Mouse (Mus musculus): ENCODE measurements around the gene Trim2. TPM values are rescaled to one million over a fixed set of nuclear protein-coding genes. Genes with fewer than 3 reads are reported as not detected.

The Trim2 gene
- total RNA-seq, 2 experiments from 2014 or later = 53.1 to 58.5 TPM

- no peak for DNase-seq
These were observed 170.2 kb downstream of the Trim2 start for GRCm38 (mm10) chr3:84136509-84136908.

GRCm38 (mm10) chr3:84135933-84136332 is 170.7 kb downstream of the Trim2 start:
- DNase-seq = no peak

GRCm38 (mm10) chr3:84135387-84135786 is 171.3 kb downstream of the Trim2 start:
- DNase-seq = peak; percentile 63

GRCm38 (mm10) chr3:84131369-84131768 is 175.3 kb downstream of the Trim2 start:
- no peak for DNase-seq

- DNase-seq = peak; percentile 32
These were observed 175.9 kb downstream of the Trim2 start for GRCm38 (mm10) chr3:84130776-84131175.

- peak; percentile 34 for DNase-seq
These were observed 177.5 kb downstream of the Trim2 start for GRCm38 (mm10) chr3:84128871-84129870.

GRCm38 (mm10) chr3:84127431-84127830 is 179.2 kb downstream of the Trim2 start:
- DNase-seq = no peak

- no peak for DNase-seq
These were observed 180.0 kb downstream of the Trim2 start for GRCm38 (mm10) chr3:84126721-84127120.

GRCm38 (mm10) chr3:84125704-84126289 is 180.9 kb downstream of the Trim2 start:
- no peak for DNase-seq

GRCm38 (mm10) chr3:84123461-84123860 is 183.2 kb downstream of the Trim2 start:
- DNase-seq = peak; percentile 54

GRCm38 (mm10) chr3:84118718-84119117 is 188.0 kb downstream of the Trim2 start:
- DNase-seq = no peak

GRCm38 (mm10) chr3:84118178-84118577 is 188.5 kb downstream of the Trim2 start:
- DNase-seq = no peak

Other genes with a start within 250 kb of the Trim2 start
- gene Mnd1, start 151.1 kb downstream of the Trim2 start, total RNA-seq (2021) = 10 to 100 TPM; 25.2 to 26.5 TPM
- under 1 TPM; 0.67 to 0.69 TPM for gene Gm6525, start 132.8 kb downstream of the Trim2 start, total RNA-seq (2021)
- 10 to 100 TPM; 10.8 to 24.9 TPM for gene Fhdc1, start 173.6 kb upstream of the Trim2 start, total RNA-seq (2021)

Data from adrenal gland, postnatal 10 days (tissue).